Mouse (Mus musculus): ENCODE data around the gene Spop.
A peak's percentile ranks its signal among the peaks of the same experiment; 100 is the strongest.

Gene Spop

GRCm38 (mm10) chr11:95423505-95423904 is 9.6 kb downstream of the Spop start:
- no peak for DNase-seq

GRCm38 (mm10) chr11:95431344-95431743 is 17.5 kb downstream of the Spop start:
- DNase-seq, result no peak

GRCm38 (mm10) chr11:95432194-95432593 is 18.3 kb downstream of the Spop start:
- no peak for DNase-seq

- no peak for DNase-seq
Observed at GRCm38 (mm10) chr11:95445371-95445770, 31.5 kb downstream of the Spop start.

GRCm38 (mm10) chr11:95446580-95447305 is 32.9 kb downstream of the Spop start:
- DNase-seq, result no peak

GRCm38 (mm10) chr11:95448346-95448745 is 34.5 kb downstream of the Spop start:
- DNase-seq, result no peak

GRCm38 (mm10) chr11:95455331-95455730 is 41.5 kb downstream of the Spop start:
- DNase-seq, result no peak

GRCm38 (mm10) chr11:95460872-95461271 is 47.0 kb downstream of the Spop start:
- no peak for DNase-seq

GRCm38 (mm10) chr11:95462168-95462567 is 48.3 kb downstream of the Spop start:
- no peak for DNase-seq

- no peak for DNase-seq
Observed at GRCm38 (mm10) chr11:95467731-95468130, 53.9 kb downstream of the Spop start.

GRCm38 (mm10) chr11:95472942-95473341 is 59.1 kb downstream of the Spop start:
- DNase-seq, result no peak

GRCm38 (mm10) chr11:95473456-95473855 is 59.6 kb downstream of the Spop start:
- DNase-seq, result no peak

GRCm38 (mm10) chr11:95476323-95476722 is 62.4 kb downstream of the Spop start:
- DNase-seq, result peak; percentile 89

- DNase-seq, result no peak
Observed at GRCm38 (mm10) chr11:95479458-95479857, 65.6 kb downstream of the Spop start.

- no peak for DNase-seq
Observed at GRCm38 (mm10) chr11:95480662-95481061, 66.8 kb downstream of the Spop start.

- DNase-seq, result no peak
Observed at GRCm38 (mm10) chr11:95485634-95486033, 71.8 kb downstream of the Spop start.

- no peak for DNase-seq
Observed at GRCm38 (mm10) chr11:95487237-95487636, 73.4 kb downstream of the Spop start.

- no peak for DNase-seq
Observed at GRCm38 (mm10) chr11:95490104-95490503, 76.2 kb downstream of the Spop start.

GRCm38 (mm10) chr11:95492256-95492655 is 78.4 kb downstream of the Spop start:
- no peak for DNase-seq

- no peak for DNase-seq
Observed at GRCm38 (mm10) chr11:95493010-95493409, 79.1 kb downstream of the Spop start.

GRCm38 (mm10) chr11:95493950-95494349 is 80.1 kb downstream of the Spop start:
- no peak for DNase-seq

GRCm38 (mm10) chr11:95494374-95494773 is 80.5 kb downstream of the Spop start:
- DNase-seq, result peak; percentile 35

GRCm38 (mm10) chr11:95495883-95496282 is 82.0 kb downstream of the Spop start:
- DNase-seq, result no peak

- no peak for DNase-seq
Observed at GRCm38 (mm10) chr11:95497921-95498320, 84.0 kb downstream of the Spop start.

- DNase-seq, result no peak
Observed at GRCm38 (mm10) chr11:95500412-95500811, 86.5 kb downstream of the Spop start.

All from right cerebral cortex, adult 18-20 months (tissue).